Mouse (Mus musculus) heart, postnatal 0 days (tissue): Measurements from ENCODE around the gene Cilp2.

Experiments
- CTCF ChIP-seq: IDR thresholded peaks from 2 replicates; pipeline ENCODE4 v1.5.1; 2016; ENCODE audit warnings: antibody characterized with exemption, control low read depth, low read depth
- EP300 ChIP-seq: IDR thresholded peaks from 2 replicates; pipeline ENCODE4 v1.6.1; 2016; ENCODE audit warnings: antibody characterized with exemption, low read depth

DNA sequence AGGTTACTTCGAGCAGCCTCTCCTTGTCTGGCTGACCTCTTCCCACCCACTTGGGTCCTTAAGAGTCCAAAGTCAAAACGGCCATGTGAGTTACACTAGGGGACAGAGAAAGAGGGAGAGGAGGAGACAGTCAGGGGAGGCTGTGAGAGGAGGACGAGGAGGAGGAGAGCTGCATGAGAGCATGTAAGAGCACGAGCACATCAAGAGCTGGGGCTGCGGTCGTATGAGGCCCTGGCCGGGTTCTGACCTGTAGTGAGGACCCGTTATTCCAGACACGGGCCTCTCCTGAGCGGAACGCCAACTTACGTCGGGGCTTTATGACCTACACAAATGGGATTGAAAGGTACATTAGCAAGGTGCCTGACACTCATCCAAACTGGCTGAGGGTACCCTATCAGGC lies 24.4 kb upstream of the Cilp2 start:
- TF ChIP-seq CTCF (no peak), EP300 (no peak)
